Mouse (Mus musculus) spleen, adult 12 weeks (tissue): ENCODE measurements around the gene Gorasp2.

ENCODE experiments used
- DNase-seq: peaks from one replicate; pipeline ENCODE4 v3.0.0; 2022; ENCODE audit warnings: low spot score

Gene Gorasp2

DNA sequence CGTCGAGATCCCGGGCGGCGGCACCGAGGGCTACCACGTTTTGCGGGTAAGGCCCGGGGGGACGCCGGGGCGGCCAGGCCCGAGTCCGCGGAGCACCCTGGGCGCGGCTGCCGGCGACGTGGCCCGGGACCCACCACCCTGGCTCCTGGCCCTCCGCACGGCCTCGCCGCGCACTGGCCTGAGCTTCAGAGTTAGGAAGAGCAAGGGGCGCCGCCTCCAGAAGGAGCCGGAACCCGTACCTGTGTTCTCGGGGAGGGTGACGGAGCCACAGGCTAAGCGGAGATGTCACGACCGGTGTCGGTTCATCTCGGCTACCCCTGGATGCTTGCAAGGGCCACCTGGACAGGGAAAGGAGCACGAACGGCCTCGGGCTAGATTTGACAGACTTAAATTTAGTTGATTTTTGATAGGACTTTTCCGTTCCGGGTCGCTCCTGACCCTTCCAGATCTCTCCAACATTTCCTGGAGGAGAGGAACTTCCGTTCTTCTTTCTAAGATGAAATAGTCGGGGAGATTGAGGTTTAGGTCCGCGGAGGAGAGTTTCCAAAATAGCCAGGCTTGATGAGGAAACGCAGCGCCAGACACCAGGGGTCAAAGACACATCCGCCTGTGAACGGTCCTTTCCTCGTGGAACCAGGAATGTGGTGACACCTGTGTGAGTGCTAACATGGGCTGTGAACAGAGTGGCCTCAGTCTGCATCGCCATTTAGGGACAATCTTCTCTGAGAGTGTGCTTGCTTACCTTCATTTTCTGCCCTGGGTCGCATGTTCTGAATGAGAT lies 529 bp downstream of the Gorasp2 start, which contains the start of gene Gm26558:
Gm26558 (minus strand) TSS at position 394 of the 781 bp plus-strand sequence.
- no peak for DNase-seq

DNA sequence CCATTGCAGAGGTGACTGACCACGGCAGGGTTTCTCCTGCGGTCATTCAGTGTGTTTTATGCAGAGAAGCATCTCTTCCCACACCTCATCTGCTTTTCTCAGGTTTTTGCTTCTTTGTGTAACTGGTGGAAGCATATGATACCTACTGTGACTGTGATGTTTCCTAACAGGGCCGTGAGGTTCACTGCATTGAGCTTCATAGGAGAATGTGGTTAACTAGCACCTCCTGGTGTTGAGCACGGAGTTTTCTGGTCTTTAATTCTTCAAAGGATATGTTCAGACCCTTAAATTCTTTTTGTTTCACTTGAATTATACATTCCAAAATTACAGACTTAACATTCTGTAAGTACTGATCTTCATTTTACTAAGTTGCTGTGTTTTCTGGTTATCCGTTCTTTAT lies 2.4 kb downstream of the Gorasp2 start:
- no peak for DNase-seq

DNA sequence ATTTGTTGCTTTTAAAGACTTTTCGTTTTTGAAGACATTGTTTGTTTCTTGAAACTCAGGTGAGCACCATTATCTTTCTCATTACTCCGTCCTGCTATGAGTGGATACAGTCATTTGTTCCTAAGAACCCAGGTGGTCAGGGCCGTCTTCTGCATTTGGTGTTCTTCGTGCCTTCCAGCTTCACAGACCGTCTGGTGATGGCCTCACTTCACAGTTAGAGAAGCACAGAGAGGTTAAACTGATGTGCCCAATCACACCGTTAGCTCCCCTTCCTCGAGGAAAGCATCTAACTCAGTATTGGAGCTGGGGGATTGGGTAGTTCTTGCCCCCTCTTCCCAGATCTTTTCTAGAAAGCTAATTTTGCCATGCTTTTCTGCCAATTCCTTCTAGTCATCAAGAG lies 5.6 kb downstream of the Gorasp2 start:
- no peak for DNase-seq

DNA sequence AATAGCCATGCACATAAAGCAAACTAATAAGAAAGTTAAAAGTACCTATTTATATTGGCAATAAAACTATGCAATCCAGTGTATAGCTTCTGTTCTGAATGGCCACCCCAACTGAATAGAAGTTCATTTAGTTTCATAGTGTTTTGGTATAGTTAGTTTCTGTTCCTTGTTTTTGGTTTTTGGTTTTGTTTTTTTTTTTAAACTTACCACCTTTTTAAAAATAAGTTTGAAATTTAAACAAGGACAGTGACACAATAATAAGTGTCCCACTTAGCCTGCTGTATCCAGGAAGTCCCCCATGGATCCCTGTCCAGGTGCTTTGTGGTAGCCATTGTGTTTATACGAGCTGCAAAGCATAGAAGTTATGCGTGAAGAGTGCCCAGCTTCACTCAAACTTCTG lies 7.9 kb downstream of the Gorasp2 start:
- no peak for DNase-seq

DNA sequence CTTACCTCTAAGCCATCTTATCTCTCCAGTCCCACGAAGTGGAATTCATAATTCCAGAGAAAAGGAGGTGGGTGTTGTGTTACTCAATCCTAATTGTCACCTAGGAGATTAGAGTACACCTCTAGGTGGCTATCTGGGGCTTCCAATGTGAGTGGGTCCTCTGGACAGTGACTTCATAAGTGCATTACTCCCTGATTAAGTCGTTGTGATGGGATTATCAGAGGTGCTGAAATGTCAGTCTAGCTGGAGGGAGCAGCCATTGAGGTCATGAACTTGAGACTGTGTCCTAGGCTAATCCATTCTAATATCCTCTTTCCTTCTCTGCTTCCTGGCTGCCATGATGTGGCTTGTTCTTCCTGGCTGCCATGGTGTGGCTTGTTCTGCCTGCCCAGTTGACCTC lies 8.5 kb downstream of the Gorasp2 start:
- no peak for DNase-seq

DNA sequence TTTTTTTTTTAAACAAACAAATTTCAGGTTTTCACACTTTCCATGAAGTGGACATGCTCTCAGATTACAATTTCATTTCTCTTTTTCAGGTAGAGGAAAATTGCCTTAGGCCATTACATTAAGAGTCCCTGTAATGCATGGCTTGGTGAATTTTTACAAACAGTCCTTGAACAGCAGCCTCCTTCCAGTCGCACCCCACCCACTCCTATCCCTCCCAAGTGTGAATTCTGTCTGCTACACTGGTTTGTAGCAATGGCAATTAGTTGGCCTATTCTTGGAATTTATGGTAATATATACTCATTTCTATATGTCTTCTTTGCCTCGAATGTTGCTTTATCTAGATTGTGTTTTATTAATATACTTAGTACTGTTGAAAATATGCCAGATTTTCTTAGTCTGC lies 11.1 kb downstream of the Gorasp2 start:
- no peak for DNase-seq

DNA sequence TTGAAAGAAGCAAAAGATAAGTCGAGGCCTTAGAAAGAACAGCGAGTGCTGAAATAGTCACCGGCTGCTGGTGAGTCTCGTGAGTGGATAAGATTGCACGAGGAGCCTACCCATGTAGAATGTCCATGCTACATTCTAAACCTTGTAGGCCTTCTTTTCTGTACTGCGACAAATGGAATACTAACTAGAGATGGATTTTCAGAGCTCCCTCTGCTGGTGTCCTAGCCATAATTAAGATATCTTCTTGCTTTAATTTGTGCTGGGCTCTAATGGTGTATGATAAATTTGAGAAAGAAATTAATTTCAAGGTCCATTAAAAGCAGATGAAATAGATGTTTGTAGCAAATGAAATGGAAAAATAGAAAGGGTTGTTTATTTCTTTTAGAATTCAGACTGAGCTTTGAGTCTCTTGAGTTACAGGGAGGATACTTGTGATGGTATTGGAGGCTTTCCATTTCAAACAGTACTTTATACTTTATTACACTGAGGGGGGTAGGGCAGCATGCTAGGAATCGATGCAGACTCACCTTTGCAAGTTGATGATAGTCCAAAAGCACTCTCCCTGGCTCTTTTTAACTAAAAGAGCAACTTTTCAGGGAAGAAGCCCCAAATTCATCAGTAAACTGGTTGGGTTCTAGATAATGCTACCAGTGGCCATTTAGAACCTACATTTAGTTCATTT lies 12.2 kb downstream of the Gorasp2 start:
- no peak for DNase-seq

DNA sequence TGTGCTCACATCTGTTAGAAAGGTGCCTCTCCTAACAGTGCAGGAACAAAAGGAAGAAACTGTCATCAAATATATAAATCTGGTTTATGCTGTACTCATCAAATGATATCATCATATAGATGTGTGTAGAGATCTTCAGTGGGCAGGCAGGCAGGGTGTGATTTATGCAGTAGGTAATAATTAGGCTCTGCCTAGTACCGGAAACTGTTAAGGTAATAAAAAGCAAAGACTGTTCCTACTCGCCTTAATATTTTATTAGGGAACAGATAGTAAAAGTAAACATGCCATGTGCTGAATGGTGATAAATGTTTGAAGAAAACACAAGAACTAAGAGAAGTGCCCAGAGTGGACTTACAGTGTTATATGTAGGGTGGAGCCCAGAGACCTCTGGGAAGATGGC lies 20.9 kb downstream of the Gorasp2 start:
- no peak for DNase-seq

DNA sequence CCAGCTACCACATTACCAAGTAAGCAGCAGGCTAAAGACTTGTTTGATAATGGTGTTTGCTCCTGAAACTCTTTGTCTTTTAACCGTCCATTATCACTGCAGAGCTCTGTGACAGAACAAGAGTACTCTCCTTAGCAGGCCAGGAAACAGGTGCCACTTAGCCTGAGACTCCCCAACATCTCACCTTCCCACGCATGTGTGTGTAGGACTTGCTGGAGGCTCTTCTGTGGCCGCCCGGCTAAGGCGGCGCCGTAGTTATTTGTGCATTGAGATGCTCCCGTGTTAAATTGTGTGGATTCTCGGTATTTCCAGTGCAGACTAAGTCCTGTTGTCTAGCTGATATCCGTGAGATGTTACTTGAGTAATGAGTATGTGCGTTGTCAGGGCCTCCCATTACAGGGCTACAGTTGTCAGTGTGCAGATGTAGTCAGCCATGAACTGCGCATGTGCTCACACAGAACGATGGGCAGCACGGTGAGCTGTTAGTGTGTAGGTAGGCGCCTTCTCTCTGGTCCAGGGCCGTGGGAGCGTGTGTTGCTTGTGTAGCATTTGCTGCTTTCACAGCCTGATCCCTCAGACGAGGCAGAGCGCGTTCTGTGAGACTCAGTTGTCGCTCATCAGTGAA lies 27.2 kb downstream of the Gorasp2 start:
- no peak for DNase-seq

DNA sequence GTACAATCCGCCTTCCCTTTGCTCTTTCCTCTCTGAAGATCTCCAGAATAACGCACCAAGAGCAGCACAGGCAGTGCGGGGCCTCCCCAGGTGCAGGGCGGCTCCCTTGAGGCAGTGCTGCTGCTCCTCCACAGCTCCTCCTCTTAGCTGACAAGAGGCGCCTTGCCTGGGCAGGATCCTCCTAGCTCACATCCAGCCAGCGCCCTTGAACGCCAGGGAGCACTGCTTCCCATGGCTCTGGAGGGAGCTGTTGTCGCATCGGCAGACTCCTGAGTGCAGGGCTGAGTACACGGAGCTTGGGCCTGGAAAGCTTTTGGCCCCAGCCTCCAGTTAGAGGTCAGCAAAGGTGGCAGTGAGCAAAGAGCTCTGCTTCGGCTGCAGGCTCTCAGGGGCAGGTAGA lies 28.8 kb downstream of the Gorasp2 start:
- DNase-seq = no peak

DNA sequence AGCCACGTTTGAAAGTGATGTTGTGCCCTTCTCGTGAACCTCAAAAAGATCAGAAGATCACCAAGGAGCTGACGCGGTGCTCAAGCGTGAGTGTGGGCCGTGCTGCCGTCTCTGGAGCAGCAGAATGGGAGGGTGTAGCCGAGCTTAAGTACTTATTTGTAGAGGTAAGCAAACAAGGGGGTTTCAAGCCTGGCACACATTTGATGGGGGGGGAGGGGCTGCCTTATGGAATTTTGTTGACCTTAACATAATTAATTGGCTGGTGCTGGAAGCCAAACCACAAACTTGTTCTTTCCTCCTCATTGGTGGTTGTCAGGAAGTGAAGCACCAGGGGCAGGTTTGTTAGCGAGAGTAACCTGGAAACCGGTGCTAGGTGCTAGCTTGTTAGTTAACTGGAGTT lies 34.3 kb downstream of the Gorasp2 start:
- DNase-seq = no peak

DNA sequence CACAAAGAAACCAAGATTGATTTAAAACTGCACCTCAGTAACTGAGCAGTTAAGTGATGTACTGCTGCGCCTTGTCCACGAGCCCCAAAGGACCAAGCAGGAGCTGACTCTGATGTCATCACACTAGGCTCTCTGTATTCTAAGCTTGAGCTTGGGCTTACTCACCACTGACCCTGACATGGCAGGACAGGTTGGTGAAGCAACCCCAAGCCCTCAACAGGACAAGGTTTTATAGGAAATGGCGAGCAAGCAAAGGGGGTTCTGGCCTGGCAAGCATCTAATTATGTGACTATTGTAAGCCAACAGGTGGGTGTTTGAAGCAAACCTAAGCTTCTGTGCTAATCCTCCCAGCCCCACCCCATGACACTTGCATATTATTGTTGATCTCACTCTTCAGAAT lies 39.5 kb downstream of the Gorasp2 start:
- DNase-seq = no peak

DNA sequence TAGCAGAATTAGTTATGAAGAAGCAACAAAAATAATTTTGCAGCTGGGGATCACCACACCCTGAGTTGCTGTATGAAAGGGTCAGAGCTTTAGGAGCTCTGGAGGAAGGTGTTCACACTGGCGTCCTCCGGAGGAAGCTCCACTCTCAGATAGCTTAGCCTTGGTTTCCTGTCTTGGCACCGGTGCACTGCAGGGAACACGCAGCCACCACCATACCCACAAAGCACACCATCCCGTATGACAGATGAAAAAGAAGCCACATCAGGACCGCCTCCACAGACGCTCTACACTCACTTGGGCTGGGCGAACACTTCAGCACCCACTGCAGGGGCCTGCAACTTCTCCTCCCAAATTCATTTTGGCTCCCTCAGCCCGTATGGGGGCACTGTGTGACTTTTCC lies 40.2 kb downstream of the Gorasp2 start:
- DNase-seq = no peak

DNA sequence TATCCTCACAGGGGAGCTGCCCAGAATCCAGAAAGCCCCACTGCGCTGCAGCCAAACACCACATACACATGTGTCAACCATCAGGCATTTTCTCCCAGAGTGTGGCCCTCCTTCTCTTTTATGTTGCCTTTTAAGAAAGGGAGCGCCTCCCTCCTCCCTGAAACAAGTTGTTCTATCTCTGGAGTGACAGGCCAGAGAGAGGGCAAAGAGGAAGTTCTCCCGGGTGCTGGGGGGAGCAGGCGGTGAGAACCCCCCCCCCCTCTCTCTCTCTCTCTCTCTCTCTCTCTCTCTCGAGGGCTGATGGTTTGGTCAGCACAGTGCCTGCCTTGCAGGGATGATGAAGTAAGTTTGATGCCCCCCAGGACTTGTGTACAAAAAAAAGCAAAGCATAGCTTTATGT lies 41.0 kb downstream of the Gorasp2 start:
- no peak for DNase-seq

DNA sequence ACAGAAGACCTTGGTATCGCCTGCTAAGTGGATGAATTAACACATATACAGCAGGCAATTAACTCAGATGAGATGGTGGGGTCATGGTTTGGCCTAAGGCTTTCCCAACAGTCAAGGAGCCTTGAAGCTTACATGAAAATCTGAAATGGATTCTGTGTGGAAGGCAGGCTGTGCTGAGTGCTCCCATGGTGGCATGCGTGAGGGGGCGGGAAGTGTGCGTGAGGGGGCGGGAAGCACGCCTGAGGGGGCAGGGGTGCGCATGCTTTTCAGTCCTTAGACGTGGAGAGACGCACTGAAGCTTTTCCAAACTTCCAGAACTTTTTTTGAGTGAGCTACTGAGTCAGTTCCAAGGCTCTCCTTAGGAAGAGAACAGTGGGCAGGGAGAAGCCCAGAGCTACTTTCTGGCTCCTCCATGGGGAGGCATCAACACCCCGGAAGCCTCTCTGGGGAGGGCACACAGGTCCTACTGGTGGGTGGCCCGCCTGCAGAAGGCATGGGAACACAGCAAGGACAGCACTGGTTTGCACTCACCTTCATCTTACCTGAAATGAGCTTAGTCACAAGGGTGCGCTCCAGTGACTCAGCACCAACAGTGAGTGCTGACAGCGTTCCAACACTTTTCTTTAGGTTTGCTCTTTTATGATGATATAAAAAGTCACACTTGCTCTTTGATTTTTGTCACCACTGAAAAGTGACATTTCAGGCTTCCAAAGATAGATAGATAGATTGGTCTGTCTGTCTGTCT lies 47.8 kb downstream of the Gorasp2 start:
- DNase-seq = no peak

DNA sequence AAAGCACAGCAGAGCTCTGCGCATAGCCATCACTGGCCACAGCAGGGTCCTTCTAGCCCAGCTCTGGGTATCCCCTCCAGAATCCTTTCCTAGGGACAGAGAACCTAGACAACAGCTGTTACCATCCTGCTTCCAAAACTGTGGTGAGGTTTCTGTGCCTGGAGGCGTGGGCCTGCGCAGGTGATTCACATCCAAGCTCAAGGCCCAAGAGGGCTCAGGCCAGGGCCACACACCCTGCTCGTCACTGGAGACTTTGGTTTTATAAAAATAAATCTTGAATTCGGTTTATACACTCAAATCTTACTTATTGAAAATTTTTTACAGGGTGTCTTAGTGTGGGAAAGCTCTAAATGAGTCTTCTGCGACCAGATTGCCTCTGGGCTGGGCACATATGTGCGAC lies 48.9 kb downstream of the Gorasp2 start:
- no peak for DNase-seq

DNA sequence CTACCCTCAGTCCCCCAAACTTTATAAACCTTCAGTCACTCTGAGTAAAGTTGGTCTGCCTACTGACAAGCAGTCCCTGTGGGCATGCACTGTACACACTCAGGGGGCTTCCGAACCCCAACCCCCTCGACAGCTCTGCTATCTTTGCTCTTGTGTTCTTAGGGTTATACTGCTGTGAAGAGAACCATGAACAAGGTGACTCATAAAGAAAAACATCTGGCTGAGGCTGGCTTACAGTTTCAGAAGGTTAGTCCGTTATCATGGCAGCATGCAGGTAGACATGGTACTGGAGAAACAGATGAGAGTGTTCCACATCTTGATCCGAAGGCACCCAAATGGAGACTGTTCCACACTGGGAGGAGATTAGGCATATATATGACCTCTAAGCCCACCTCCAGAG lies 49.5 kb downstream of the Gorasp2 start:
- DNase-seq = no peak

DNA sequence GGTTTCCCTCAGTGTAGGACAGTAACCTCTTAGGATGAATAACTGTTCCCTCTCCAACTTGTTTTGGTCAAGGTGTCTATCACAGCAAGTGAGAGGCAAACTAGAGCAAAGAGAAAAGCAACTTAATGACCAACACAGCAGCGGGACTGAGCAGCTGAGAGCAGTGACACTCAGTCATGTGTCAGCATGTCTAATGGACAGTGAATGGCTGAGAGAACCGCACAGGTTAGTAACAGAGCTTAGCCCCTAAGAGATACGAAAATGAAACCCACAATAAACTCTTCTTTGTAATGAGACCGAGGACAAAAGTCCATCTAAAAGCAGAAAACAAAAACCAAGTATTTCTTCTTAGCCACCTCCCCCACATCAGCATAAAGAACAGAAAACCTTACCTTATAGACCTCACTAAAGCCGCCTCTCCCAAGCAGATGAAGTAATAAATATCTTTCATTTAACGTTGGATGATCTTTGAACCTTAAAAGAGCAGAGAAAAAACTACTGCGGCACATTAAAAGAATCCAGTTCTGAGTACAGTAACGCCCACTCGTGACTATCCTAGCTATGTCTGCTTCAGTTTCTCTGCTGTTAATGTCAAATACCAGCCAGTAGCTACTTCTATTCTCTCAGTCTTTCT lies 62.4 kb downstream of the Gorasp2 start:
- no peak for DNase-seq

DNA sequence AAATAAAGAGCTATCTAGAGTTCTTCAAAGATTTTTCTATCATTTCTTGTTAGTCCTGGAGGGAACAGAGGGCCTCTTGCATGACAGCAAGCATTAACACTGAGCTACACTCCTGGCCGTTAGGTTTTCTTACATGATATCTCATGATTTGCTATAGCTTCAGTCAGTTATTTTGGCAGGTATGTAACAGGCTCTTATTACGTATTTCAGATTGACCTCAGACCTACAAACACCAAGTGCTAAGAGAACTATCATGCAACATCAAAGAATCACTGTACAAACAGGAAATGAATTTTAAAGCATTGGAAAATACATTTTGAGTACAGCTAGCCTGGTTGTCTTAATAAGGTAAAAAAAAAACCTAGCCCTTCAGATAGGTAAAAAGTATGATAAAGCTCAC lies 65.7 kb downstream of the Gorasp2 start:
- no peak for DNase-seq

DNA sequence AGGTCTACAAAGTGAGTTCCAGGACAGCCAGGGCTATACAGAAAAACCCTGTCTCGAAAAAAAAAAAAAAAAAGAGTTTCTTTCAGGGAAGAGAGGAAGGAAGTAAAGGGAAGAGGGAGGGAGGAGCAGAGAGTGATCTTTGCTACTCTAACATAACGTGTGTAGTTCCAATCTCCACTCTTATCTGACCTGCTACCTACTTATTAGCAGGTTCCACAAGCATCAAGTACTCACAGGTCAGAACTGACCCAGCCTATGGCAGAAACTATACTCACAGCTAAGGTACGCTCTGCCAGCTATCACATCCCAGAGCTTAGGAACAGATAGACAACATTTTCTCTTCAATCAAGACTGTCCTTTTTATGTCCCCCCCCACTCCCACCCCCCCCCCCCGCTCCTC lies 74.2 kb downstream of the Gorasp2 start:
- DNase-seq = no peak

DNA sequence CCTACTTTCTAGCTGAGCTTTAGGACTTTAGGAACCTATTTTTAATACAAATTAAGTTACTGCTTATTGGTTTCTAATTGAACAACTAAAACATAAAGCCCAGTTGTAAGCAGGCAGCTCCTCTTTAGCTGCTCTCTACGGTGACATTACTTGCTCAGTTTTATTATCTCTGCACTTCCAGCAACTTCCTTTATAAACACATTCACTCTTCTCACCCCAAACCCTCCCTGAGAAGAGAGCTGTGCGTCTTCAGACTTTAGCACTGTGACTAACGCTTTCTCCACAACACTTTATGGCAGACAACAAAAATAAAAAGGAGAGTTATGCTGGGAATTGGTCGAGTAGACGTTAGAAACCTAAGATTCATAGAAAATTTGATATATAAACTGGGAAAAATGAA lies 74.6 kb downstream of the Gorasp2 start:
- no peak for DNase-seq

DNA sequence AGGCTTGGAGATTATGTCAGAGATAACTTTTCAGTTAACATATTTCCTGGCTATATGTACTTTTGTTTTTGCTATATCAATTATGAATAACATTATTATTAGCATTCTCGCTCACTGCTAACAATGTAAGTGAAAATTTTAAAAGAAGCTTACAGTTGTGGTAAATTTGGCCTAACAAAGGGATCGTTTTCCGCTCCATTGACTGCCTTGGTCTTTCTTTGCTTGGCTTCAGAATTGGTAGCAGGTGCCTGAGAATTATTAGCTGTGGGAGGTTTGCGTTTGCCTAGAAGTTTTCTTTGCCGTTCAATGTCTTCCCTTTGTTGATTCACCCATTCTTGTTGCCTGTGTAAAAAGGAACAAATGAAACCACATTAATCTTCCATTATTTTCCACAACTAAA lies 80.5 kb downstream of the Gorasp2 start:
- DNase-seq = no peak
